Mouse (Mus musculus) ovary, postnatal 36 days (tissue): ENCODE data around the gene Zfp667.
A peak's percentile ranks its signal among the peaks of the same experiment; 100 is the strongest.

ENCODE experiments used
- DNase-seq: peaks from one replicate; pipeline ENCODE4 v3.0.0; 2022; ENCODE audit warnings: low spot score, mixed read lengths

Zfp667 gene

DNA sequence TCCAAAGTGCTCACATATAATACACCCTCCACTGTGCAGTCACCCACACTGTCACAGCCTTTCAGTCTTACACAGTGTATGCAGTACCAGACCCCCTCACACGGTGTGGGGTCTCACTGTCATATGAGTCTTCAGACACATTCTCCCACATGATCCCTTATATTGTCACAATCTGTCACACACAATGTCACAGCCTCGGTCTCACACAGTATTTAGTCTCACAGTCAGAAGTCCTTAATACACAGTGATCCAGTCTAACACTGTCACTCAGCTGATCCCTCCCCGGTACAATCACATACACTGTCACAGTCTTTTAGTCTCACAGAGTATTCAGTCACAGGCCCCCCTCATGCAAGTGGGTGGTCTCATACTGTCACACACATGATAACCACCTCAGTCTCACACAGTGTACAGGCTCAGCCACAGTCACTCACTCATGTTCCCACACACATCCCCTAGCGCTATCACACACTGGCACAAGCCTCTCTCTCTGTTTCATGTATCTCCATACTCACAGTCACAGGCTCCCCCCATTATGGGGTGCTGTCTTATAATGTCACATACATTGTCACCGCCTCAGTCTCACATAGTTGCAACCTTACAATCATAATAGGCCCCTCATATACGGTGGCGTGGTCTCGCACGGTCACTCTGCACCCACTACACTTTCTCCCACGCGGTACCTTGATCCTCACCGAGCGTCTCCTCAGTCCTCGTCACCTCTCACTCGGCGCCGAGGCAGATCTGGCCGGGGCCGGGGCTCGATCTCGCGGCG is 44.3 kb downstream of the Zfp667 start:
- no peak for DNase-seq

GRCm38 (mm10) chr7:6331233-6331956 is 45.0 kb downstream of the Zfp667 start, which contains the start of gene Zfp583:
Zfp583 (minus strand) TSS chr7:6331285.
- peak; percentile 81 for DNase-seq

- DNase-seq = no peak
Measured at GRCm38 (mm10) chr7:6339865-6340264, 53.5 kb downstream of the Zfp667 start.

DNA sequence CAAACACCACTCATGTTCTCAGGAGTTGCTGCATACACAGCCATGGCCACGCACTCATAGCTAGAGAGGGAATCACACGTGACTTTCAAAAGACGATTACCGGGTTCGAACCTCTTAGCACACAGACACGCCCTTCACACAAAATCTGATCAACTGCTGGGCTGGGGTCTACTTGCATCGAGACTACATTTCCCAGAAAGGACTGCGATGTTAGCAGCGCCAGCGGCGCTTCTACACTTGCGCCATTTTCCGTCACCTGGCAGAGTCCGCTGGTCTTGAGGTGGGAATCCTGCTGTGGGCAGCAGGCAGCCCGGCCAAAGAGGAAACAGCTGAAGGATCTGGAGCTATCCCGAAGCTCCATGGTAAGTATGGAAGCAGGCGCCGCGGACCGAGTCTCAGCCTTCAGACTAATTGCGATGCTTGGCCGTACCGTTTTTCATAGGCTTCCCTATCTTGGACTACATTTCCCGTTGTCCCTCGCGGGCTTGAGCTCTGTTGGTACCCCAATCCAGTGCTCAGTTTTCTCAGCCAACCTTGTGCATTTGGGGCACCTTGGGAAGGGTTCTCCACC is 57.2 kb downstream of the Zfp667 start, which contains the start of gene Gm3854:
Gene Gm3854, plus strand, starts transcription at position 259 of the 571 bp plus-strand sequence.
- DNase-seq = peak; percentile 59

- DNase-seq = no peak
Measured at GRCm38 (mm10) chr7:6344124-6344523, 57.7 kb downstream of the Zfp667 start.
